Mouse (Mus musculus) thymus, adult 18-20 months (tissue): Measurements from ENCODE around the gene Iqcd.

Experiments used
- DNase-seq, 2 experiments: peaks; one replicate each; pipeline ENCODE4 v3.0.0; 2022; ENCODE audit warnings: mixed read lengths in 2 of 2

The Iqcd gene

DNA sequence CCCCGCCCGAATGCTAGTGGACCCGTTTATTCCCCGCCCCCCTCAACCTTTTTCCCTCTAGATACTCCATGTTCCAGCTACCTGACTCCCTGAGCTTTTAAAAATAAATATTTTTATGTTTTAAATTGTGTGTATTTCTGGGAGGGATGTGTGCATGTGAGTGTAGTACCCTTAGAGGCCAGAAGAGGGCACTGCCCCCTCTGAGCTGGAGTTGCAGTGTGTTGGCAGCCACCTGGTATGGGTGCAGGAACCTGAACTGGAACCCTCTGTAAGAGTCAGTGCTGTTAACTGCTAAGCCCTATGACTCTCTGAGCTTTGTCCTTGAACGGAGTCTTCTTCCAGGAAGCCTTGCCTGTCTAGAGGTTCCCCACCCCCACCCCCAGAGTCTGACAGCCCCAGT is 43.1 kb downstream of the Iqcd start:
- no peak for DNase-seq

DNA sequence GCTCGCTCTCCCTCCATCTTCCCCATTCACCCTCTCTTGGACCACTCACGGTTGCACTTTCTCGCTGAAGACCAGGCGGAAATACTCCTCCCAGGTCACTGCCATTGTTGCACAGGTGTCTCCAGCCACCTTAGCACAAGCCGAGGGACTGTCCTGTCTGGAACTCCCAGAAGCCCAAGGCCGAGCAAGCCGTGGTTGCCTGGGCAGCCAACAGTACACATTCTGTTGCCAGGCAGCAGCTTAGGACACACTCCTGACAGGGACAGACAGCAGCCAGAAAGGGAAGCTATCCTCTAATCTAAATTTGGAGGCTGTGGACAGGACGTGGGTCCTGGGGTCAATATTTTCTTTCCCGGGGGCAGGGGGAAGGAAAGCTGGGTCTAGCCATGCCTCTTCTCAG is 45.3 kb downstream of the Iqcd start, which contains the start of gene Cfap73:
Gene Cfap73 (minus strand): TSS at position 105 of the 400 bp plus-strand sequence.
- no peak for DNase-seq

DNA sequence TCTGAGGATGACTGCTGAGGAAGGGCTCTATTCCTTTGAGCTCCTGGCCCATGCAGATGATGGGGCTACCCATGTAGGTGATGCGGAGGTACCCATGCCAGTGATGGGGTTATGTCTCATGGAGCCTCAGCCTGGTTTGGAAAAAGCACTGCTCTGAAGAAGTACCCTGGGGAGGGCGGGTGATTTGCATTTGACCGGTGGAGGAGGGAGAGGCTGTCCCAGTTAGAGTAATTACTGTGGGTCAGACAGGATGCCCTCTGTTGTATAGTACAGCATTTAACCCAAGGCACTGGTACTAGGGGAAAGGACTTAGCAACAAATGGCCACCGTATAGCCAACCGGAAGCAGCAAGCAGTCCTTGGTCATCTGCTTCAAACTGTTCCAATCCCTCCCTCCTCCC is 46.0 kb downstream of the Iqcd start:
- no peak for DNase-seq

DNA sequence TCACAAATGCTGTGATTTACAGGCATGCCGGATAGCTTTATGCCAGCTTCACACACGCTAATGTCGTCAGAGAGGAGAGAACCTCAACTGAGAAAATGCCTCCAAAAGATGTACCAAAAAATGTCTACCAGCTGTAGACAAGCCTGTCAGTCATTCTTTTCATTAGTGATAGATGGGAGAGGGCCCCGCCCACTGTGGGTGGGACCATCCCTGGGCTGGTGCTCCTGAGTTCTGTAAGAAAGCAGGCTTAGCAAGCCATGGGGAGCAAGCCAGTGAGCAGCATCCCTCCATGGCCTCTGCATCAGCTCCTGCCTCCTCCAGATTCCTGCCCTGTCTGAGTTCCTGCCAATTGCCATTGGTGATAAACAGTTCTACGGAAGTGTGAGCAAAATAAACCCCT is 46.8 kb downstream of the Iqcd start:
- no peak for DNase-seq

DNA sequence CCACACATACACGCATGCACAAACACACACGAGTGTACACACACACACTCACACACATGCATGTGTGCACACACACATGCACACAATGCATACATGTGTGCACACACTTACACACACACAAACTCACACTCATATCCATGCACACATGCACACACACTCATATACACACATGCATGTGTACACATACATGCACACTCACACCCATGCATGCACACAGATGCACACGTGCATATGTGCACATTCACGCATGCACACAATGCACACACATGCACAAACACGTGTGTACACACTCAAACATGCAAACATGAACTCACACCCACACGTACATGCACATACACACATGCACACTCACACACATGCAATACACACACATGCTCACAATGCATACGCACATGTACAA is 51.3 kb downstream of the Iqcd start:
- no peak for DNase-seq

DNA sequence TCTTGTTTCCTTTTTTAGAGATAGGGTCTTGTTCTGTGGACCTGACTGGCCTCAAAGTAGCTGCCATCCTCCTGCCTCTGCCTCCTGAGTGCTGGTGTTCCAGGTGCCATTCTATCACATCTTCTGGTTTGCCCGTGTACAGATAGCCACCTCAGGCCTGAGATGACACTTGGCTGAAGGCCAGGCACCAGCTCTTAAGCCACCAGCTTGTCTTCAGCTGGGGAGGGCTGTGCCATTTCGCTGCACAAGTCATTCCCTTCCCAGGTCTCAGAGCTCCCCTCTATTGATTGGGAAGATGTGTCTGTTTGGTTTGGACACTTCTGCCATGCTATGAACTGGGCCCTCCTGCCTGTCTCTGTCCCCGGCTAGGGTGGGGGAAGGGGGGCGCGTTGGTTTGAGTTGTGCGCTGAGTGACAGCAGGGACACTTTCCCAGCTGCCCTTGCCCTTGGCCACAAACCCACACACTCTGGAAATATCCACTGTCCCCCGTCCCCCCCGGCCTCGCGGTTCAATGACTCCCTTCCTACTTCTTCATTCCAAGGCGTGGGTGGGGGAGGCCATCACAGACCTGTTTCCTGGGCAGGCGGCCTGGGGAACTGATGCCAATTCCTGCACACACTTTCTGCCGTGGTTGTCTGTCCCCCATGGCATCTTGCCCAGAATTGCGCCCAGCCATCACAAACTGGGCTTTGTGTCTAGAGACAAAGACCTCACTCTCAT is 54.7 kb downstream of the Iqcd start:
- no peak for DNase-seq

DNA sequence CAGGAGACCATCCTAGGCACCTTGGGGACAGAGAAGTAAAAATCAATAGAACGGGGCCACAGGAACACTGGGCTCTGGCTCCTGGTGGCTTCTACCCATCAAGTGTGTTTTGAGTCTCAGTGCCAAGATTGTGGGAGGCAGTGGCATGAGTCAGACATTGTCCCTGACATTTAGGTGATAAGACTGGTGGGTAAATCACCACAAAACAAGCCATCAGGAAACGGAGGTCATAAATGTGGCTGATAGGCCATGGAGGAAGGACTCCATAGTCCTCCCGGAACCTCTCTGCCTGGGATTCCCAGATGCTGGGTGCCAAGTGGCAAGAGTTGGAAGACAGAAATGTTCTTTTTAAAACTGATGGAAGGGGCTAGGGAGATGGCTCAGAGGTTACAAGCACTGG is 55.4 kb downstream of the Iqcd start:
- DNase-seq = no peak

DNA sequence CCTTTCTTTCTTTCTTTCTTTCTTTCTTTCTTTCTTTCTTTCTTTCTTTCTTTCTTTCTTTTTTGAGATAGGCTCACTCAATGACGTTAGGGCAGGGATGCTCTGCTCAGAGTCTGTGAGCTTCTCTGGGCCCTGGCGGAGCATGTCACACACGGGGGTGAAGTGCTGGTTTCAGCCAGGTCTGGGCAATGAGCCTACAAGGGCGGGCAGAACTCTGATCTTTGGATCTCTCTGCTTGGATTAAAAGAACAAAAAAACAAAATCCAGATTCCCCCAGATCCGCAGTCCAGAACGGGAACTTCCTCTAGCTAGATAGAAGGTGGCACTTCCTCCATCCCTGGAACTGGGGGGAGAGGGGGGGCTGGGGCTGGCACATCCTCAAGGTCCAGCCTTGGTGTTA is 57.0 kb downstream of the Iqcd start:
- no peak for DNase-seq

DNA sequence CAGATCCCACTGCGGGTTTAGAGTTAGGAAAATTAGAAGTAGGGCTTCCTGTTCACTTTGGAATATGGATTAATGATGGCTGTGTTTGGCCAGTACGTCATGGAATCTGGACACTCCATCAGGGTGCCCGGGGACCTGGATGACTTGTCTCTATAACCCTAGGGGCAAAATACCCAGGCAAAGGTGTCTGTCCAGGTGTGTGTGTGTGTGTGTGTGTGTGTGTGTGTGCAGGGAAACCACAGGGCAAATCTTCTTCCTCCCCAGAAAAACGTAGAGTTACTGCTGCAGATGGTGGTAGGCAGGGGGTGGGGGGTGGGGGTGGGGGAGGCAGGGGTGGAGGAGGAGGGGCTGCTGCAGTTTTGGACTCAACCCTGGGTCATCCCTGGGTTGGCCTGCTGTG is 58.5 kb downstream of the Iqcd start:
- no peak for DNase-seq

DNA sequence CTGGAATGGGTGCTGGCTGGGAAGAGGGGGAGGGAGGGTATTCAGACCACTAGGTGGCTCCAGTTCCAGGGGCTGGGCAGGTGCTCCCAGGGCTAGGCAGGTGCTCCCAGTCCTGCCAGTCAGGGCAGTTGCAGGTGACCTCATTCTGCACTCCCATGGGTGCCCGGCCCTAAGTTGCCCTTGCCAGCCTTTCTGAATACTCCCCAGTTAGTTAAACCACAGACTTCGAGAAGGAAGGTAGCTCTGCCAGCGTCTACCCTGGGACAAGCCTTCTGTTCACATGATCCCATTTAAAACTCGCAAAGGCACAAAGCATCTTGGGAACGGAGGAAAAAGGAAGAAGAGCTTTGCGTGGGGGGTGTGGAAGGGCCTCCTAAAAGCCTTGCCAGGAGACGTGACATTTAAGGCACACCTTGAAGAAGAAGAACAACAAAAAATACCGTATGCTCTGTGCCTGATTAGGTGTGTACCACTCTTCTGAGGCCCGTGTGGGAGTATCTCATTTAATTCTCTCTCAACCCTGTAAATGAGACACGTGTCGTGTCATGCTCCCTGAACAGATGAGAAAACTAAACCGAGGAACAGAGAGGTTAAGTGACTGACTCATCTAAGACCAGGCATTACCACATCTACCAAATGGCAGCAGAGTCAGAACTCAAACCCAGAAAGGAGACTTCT is 59.1 kb downstream of the Iqcd start:
- DNase-seq = peak; percentile 38 to 56

DNA sequence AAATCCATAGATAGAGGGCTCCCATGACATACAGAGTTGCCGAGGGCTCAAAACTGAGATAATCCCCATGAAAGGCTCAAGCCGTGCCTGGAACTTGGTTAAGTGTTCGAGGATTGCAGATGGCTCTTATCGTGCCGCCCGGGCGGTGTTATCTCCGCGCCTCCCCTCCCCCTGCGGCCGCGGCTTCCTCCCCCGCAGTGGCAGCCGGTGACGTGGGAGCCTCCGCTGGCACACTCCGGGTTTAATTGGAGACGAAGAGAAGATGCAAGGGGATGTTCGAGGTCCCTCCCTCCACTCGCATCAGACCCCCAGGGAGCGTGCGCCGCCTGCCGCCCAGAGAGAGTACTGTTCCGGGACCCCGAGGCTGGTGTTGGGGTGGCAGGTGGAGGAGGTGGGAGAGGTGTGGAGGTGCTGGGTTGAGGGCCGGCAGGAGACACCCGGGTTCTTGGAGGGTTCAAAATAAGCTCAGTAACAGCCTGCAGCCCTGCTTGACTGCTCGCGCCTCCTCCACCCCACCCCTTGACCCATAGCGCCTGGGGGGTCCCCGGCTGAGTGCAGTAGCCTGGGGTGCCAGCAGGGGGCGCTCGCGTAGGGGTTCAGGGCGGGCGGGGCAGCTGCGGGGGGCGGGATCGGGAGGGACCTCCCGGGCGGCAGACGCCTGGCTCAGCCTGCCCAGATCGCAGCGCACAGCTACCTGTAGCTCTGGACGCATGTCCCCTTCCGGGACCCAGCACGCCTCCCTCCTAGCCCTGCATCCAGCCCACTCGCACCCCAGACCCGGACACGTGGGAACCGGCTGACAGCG is 60.0 kb downstream of the Iqcd start, which contains the start of gene Rasal1:
Gene Rasal1 (plus strand): TSS at position 244 of the 805 bp plus-strand sequence.
- DNase-seq = peak; percentile 84 to 90

DNA sequence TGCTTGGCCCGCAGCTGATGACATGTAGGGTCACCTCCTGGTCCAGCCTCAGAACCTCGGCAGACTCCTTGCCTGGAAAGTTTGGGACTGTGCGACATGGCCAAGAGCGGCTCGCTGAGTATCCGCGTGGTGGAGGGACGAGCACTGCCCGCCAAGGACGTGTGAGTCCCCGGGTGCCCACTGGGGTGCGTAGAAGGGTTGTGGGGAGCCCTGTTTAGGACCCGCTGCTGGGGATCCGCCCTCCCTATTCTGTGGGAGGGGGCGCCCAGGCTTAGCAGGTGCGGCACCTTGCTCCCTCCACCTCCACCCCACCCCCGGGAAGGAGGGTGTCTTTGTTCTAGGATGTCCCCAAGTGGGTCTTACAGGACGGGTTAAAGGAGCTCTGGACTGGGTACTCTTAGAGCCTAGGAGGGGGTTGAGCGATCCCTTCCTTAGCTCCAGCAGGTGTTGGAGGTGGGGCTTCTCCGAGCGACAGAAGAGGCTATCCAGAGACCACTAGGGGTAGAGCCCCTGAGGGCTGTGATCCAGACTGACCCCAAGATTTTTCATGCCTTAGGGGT is 60.6 kb downstream of the Iqcd start:
- peak; percentile 52 to 68 for DNase-seq

DNA sequence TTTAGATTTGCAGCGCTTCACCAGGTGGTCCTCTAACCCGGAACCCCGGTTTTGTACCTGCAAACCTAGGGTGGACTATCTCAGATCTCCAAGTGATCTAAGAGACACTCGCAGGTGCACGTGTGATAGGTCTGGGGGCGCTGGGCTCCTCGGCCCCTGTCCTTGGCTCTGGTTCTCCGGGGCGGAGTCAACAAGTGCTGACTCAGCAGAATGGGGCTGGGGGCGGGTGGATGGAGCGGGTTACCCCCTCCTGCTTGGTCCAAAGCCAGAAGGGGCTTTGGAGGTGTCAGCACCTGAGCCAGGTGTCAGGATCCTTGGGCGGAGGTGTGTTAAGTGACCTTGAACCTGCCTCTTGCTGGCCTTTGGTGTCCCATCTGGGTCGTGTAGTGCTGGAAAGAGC is 61.1 kb downstream of the Iqcd start:
- no peak for DNase-seq

DNA sequence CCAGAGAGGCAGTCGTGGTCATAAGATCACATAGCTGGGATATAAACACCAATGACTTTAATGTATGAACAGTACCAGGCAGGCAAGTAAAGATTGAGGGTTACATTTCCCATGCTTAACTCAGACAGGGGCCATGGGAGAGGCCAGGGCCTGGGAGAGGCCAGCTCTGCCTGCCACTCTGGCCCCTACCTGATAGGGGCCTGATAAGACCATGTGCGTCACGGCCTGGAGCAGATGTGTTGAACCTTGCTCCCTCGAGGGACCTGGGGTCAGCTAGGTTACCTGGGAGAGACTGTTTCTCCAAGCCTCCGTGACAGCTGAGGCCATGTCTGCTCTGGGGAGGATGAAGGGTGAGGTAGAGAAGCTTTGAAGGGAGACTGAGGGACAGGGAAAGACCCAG is 62.4 kb downstream of the Iqcd start:
- DNase-seq = no peak

DNA sequence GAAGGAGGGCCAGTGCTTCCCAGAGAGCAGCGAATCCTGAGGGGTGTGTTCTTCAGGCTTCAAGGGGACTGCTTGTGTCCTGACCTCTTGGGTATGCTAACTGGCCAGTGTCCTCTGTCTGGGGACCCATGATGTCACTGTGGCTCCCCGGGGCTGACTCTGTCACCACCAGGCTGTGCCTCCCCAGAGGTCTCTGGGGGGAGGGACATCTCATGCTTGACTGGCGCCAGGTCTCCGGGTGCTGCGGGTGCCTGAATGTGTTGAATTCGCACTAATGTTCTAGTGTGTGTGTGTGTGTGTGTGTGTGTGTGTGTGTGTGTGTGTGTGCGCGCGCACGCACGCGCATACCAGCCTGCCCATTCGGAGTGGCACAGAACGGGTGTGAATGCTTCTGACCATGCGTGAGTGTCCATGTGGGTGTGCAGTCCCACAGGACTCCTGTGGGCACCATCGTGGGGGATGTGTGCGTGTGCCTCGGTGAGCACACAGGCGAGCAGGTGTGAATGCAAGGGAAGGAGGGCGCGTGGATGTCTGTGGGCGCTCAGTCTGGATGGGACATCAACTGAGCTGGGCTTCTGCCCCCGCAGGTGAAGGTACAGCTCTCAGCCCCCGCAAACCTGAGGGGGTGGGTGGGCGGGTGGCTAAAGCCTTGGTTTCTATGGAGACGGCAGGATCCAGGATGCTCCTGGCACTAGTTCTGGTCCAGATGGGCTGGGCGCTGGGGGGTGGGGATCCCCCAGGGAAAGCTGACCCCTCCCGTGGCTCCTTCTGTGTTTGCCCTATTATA is 64.3 kb downstream of the Iqcd start:
- no peak for DNase-seq

DNA sequence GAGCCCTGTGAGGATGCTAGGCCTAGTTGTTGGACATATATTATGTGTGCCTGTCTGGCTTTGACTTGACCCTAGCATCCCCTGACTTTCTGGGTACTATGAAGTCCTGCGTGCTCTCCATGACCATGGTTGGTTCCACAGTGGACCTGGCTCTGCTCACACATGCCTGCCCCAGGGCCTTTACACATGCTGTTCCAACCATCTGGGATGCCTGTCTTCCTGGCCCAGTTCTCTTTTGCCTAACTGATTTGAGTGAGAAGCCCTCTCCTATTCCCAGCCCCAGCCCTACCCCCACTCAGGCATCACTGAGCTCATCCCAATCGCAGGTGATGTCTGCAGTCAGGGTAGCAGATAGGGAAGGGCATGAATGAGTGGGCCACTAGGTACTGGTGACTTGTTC is 65.1 kb downstream of the Iqcd start:
- no peak for DNase-seq

DNA sequence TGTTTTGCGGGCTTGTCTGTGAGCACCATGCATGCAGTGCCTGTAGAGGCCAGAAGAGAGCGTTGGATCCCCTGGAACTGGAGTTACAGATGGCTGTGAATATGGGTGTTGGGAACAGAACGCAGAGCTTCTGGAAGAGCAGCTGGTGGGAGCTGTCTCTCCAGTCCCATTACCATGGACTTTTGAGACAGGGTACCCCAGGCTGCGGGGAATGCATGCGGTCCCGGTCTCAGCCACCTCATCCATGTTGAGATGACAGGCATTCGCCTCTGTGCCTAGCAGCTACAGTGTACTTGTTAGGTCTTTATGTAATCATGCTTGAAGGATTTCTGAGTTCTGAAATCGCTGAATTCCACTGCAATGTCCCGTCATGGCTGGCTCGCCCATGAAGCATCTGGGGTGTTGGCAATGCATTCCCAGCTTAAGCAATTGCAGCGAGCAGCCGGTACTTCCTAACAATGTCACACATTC is 67.5 kb downstream of the Iqcd start:
- DNase-seq = no peak
